ENCODE assay signal across 8 mouse cellular contexts in genomic region chr12:102468894-102469764, GRCm38 (mm10). TPM values are rescaled to one million over a fixed set of nuclear protein-coding genes. Genes with fewer than 3 reads are reported as not detected.
DNase-seq lines count a peak whose midpoint lies in the region; ATAC-seq lines count a peak whose summit lies in the region.

Gene Golga5, plus strand, starts transcription at chr12:102469135.

- H3K27me3 ChIP-seq in forebrain, embryonic 11.5 days (ENCODE audit: control insufficient read depth, insufficient read depth, low read length), result no peaks in the 10 kb centered on the region
- no peaks in the 10 kb centered on the region for H3K27me3 ChIP-seq in heart, embryonic 16.5 days (ENCODE audit: control insufficient read depth, insufficient read depth, low read length)
- no peaks in the 10 kb centered on the region for H3K27me3 ChIP-seq in liver, embryonic 15.5 days
- H3K27me3 ChIP-seq in neural tube, embryonic 12.5 days (replicated peaks), result no peaks in the 10 kb centered on the region

- WGBS in forebrain, embryonic 11.5 days, result under 1% methylated on average over 81 of the region's 86 CpGs
- under 1% methylated on average over 76 of the region's 86 CpGs for WGBS in heart, embryonic 16.5 days
- under 1% methylated on average over 86 of the region's 86 CpGs for WGBS in liver, embryonic 15.5 days (ENCODE audit: insufficient replicate concordance)
- WGBS in neural tube, embryonic 12.5 days, result under 1% methylated on average over 82 of the region's 86 CpGs

- H3K36me3 ChIP-seq in forebrain, embryonic 11.5 days (ENCODE audit: control insufficient read depth, insufficient read depth, low read length), result no peaks in the 10 kb centered on the region; the same call in 1 of the 2 replicates
- H3K36me3 ChIP-seq in heart, embryonic 16.5 days (ENCODE audit: control insufficient read depth, insufficient read depth), result peaks cover 17% of the 10 kb centered on the region
- peaks cover 19% of the 10 kb centered on the region for H3K36me3 ChIP-seq in liver, embryonic 15.5 days (replicated peaks)
- H3K36me3 ChIP-seq in neural tube, embryonic 12.5 days, result peaks cover 12% of the 10 kb centered on the region

- no peaks in the 10 kb centered on the region for H3K9me3 ChIP-seq in forebrain, embryonic 11.5 days (ENCODE audit: control insufficient read depth, low read length)
- no peaks in the 10 kb centered on the region; the same call in 1 of the 2 replicates for H3K9me3 ChIP-seq in heart, embryonic 16.5 days (replicated peaks; ENCODE audit: control insufficient read depth, low read length)
- no peaks in the 10 kb centered on the region for H3K9me3 ChIP-seq in liver, embryonic 15.5 days (replicated peaks)
- H3K9me3 ChIP-seq in neural tube, embryonic 12.5 days, result no peaks in the 10 kb centered on the region

- H3K4me3 ChIP-seq in forebrain, embryonic 11.5 days (ENCODE audit: low read depth, low read length), result peak within 1 kb of the TSS; percentile 86
- peak within 1 kb of the TSS; percentile 99 for H3K4me3 ChIP-seq in heart, embryonic 16.5 days (ENCODE audit: low read length)
- H3K4me3 ChIP-seq in liver, embryonic 15.5 days (replicated peaks), result peak within 1 kb of the TSS; percentile 97
- H3K4me3 ChIP-seq in neural tube, embryonic 12.5 days, result peak within 1 kb of the TSS; percentile 77

- H3K27ac ChIP-seq in forebrain, embryonic 11.5 days (ENCODE audit: low read depth, low read length), result peak within 1 kb of the TSS; percentile 41; the same call in 1 of the 2 replicates
- H3K27ac ChIP-seq in heart, embryonic 16.5 days (ENCODE audit: low read length), result peak within 1 kb of the TSS; percentile 85
- peak within 1 kb of the TSS; percentile 86 for H3K27ac ChIP-seq in liver, embryonic 15.5 days (replicated peaks)
- H3K27ac ChIP-seq in neural tube, embryonic 12.5 days, result no peak within 1 kb of the TSS

- peak; percentile 96 to 97 for DNase-seq in CD8-positive naive resting alpha-beta T cell, adult 2 months (ENCODE audit: low read depth in 2 of 2, low spot score in 2 of 2)
- DNase-seq in c-Kit-positive CD71-negative TER-119-negative erythroid progenitor cells, embryonic 14.5 days (ENCODE audit: low read depth), result peak; percentile 88
- peak; percentile 99 for DNase-seq in forebrain, embryonic 11.5 days (ENCODE audit: low spot score)
- DNase-seq in kidney, postnatal 36 days, result peak; percentile 98 to 99
- DNase-seq in telencephalon, adult 2 months (ENCODE audit: low read depth, low spot score), result peak; percentile 90

- peak within 1 kb of the TSS; percentile 75 for H3K9ac ChIP-seq in forebrain, embryonic 11.5 days (ENCODE audit: low read length)
- peak within 1 kb of the TSS; percentile 96 for H3K9ac ChIP-seq in heart, embryonic 16.5 days (ENCODE audit: low read length)
- H3K9ac ChIP-seq in liver, embryonic 15.5 days, result peak within 1 kb of the TSS; percentile 83
- peak within 1 kb of the TSS; percentile 81 for H3K9ac ChIP-seq in neural tube, embryonic 12.5 days

- peak within 1 kb of the TSS; percentile 85 for H3K4me2 ChIP-seq in forebrain, embryonic 11.5 days (ENCODE audit: low read depth, low read length, severe bottlenecking)
- peak within 1 kb of the TSS; percentile 92 for H3K4me2 ChIP-seq in heart, embryonic 16.5 days (ENCODE audit: low read depth, low read length)
- H3K4me2 ChIP-seq in liver, embryonic 15.5 days, result peak within 1 kb of the TSS; percentile 81
- H3K4me2 ChIP-seq in neural tube, embryonic 12.5 days (replicated peaks), result peak within 1 kb of the TSS; percentile 88

- peak; percentile 99 for ATAC-seq in forebrain, embryonic 11.5 days (replicated peaks; ENCODE audit: low FRiP score)
- ATAC-seq in heart, embryonic 16.5 days (replicated peaks; ENCODE audit: extremely low read depth, insufficient read depth, low FRiP score), result peak; percentile 100
- peak; percentile 97 for ATAC-seq in liver, embryonic 15.5 days (ENCODE audit: insufficient read depth)
- peak; percentile 98 for ATAC-seq in neural tube, embryonic 12.5 days (ENCODE audit: low FRiP score, low read depth)

- H3K4me1 ChIP-seq in forebrain, embryonic 11.5 days (replicated peaks; ENCODE audit: control insufficient read depth, insufficient read depth, low read length), result no peaks in the 10 kb centered on the region
- H3K4me1 ChIP-seq in heart, embryonic 16.5 days (ENCODE audit: control insufficient read depth, insufficient read depth, low read length), result peaks cover 6% of the 10 kb centered on the region
- peaks cover 13% of the 10 kb centered on the region for H3K4me1 ChIP-seq in liver, embryonic 15.5 days (replicated peaks)
- H3K4me1 ChIP-seq in neural tube, embryonic 12.5 days, result peaks cover 6% of the 10 kb centered on the region; the same call in 1 of the 2 replicates

RNA-seq across cellular contexts. Expression of gene Golga5, which starts in this region (rescaled TPM):
- 32.5 and 34.0 TPM in 2 replicates for polyA plus RNA-seq in forebrain, embryonic 11.5 days (2014; fragmentation: Nextera tagmentation; extraction: Ambion mirVana)
- polyA plus RNA-seq in heart, embryonic 16.5 days (2015; fragmentation: Nextera tagmentation; extraction: Ambion mirVana), result 24.2 and 26.7 TPM in 2 replicates
- polyA plus RNA-seq in liver, embryonic 15.5 days (2015; fragmentation: Nextera tagmentation; extraction: Ambion mirVana), result 12.5 and 12.6 TPM in 2 replicates
- 29.4 and 35.3 TPM in 2 replicates for polyA plus RNA-seq in neural tube, embryonic 12.5 days (2016; fragmentation: Nextera tagmentation; extraction: Ambion mirVana)
